Mouse (Mus musculus): ENCODE measurements around the gene Olfr1417. TPM values are rescaled to one million over a fixed set of nuclear protein-coding genes. Genes with fewer than 3 reads are reported as not detected.

The Olfr1417 gene
- polyA plus RNA-seq, 1 experiment = not detected

DNA sequence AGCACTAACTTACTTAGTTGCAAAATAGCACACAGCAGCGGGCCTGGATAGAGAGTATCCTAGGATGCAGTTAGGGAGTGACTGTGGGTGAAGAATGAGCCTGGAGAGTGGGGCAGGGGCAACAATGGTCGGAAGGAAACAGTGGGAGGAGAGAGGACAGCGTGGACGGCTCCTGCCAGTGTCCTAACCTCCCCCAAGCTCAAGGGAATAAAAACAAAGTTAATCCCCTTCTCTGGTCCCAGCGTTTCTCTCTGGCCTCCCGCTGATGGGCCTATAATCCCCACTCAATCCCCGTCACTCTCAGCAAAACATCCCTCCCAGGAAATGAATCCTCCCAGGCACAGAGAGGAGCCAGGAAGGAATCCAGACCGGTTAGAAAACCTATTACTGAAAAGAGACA, 25.4 kb downstream of the Olfr1417 start:
- TF ChIP-seq CTCF (IDR thresholded peaks at IDR 0.05; ENCODE audit: insufficient read depth, low read depth, low read length) (no peak), POLR2A (IDR thresholded peaks at IDR 0.05; ENCODE audit: insufficient read depth, low read depth, low read length) (no peak)
- peaks cover 2% of the 10 kb centered on the region; the same call in 1 of the 2 replicates for H3K4me1 ChIP-seq (ENCODE audit: control insufficient read depth, insufficient read depth, low read length)
- H3K4me3 ChIP-seq (ENCODE audit: insufficient read depth, low read depth, low read length) = no peak overlapping the region
- H3K27ac ChIP-seq (ENCODE audit: insufficient read depth, low read depth, low read length) = no peak overlapping the region
- WGBS = 38% methylated on average over 8 of the region's 8 CpGs

DNA sequence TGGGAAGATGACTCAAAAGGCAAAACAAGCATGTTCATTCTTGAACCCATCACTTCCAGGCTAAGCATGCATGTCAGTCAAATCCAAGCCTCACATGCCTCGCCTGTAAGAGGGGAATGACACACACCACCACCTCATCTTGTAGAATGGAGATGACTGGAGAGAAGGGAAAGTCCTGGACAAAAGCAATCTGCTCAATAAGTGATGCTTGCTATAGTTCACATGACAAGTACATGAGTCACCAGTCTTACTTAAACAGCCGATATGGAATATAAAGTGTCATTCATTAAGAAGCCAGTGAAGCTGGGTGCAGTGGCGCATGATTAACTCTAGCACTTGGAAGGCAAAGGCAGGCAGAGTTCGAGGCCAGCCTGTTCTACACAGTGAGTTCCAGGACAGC, 25.9 kb downstream of the Olfr1417 start:
- Histone ChIP-seq H3K4me1 (ENCODE audit: control insufficient read depth, insufficient read depth, low read length) (peaks cover 2% of the 10 kb centered on the region; the same call in 1 of the 2 replicates), H3K4me3 (ENCODE audit: insufficient read depth, low read depth, low read length) (no peak overlapping the region), H3K27ac (ENCODE audit: insufficient read depth, low read depth, low read length) (no peak overlapping the region)
- 76% methylated on average over 4 of the region's 4 CpGs for WGBS
- TF ChIP-seq POLR2A (IDR thresholded peaks at IDR 0.05; ENCODE audit: insufficient read depth, low read depth, low read length) = no peak
- no peak for TF ChIP-seq CTCF (IDR thresholded peaks at IDR 0.05; ENCODE audit: insufficient read depth, low read depth, low read length)

- Histone ChIP-seq H3K27ac (ENCODE audit: insufficient read depth, low read depth, low read length) (no peak overlapping the region), H3K4me3 (ENCODE audit: insufficient read depth, low read depth, low read length) (no peak overlapping the region), H3K4me1 (ENCODE audit: control insufficient read depth, insufficient read depth, low read length) (peaks cover 2% of the 10 kb centered on the region; the same call in 1 of the 2 replicates)
- WGBS = 48% methylated on average over 5 of the region's 5 CpGs
- TF ChIP-seq CTCF (IDR thresholded peaks at IDR 0.05; ENCODE audit: insufficient read depth, low read depth, low read length) = no peak
- TF ChIP-seq POLR2A (IDR thresholded peaks at IDR 0.05; ENCODE audit: insufficient read depth, low read depth, low read length) = no peak
These were observed 27.2 kb downstream of the Olfr1417 start for GRCm38 (mm10) chr19:11811688-11812365.

GRCm38 (mm10) chr19:11810856-11811255, 28.2 kb downstream of the Olfr1417 start:
- peaks cover 2% of the 10 kb centered on the region; the same call in 1 of the 2 replicates for H3K4me1 ChIP-seq (ENCODE audit: control insufficient read depth, insufficient read depth, low read length)
- no peak for TF ChIP-seq CTCF (IDR thresholded peaks at IDR 0.05; ENCODE audit: insufficient read depth, low read depth, low read length)
- no peak for TF ChIP-seq POLR2A (IDR thresholded peaks at IDR 0.05; ENCODE audit: insufficient read depth, low read depth, low read length)
- WGBS = 69% methylated on average over 1 of the region's 1 CpGs
- no peak overlapping the region for H3K4me3 ChIP-seq (ENCODE audit: insufficient read depth, low read depth, low read length)
- H3K27ac ChIP-seq (ENCODE audit: insufficient read depth, low read depth, low read length) = no peak overlapping the region

DNA sequence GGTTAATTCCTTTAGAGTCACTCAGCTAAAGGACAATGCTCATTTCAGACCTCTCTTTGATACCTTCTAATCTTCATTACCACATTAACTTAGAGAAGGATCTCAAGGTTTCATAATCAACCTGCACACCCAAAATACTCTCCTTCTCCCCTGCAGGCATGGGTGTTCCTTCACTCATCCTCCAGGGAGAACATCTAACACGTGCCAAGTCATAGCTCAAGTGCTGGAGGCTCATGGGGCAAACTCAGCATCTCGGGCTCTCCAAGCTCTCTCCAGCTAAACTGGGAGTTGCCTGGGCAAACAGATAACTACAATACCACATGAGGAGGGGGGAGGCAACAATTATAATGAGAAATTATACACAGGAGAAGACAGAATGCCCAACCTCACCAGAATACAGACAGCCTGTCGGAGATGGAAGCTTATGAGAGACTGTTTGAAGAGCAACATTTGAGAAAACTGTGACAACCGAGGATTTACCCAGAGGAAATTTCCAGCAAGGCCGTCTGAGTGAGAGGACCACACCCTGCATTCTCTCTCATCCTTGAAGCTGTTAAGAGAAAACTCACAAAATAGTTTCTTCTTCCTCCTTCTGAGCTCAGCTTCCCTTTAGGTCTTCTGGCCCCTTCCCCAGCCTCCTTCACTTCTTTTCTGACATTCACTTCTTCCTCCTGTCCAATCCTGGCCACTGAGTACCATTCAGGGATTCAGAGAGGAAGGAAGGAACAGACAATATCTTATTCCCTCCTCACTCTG, 28.8 kb downstream of the Olfr1417 start:
- WGBS = 84% methylated on average over 5 of the region's 5 CpGs
- Histone ChIP-seq H3K4me3 (ENCODE audit: insufficient read depth, low read depth, low read length) (no peak overlapping the region), H3K4me1 (ENCODE audit: control insufficient read depth, insufficient read depth, low read length) (peaks cover 2% of the 10 kb centered on the region; the same call in 1 of the 2 replicates), H3K27ac (ENCODE audit: insufficient read depth, low read depth, low read length) (no peak overlapping the region)
- TF ChIP-seq CTCF (IDR thresholded peaks at IDR 0.05; ENCODE audit: insufficient read depth, low read depth, low read length) = no peak
- TF ChIP-seq POLR2A (IDR thresholded peaks at IDR 0.05; ENCODE audit: insufficient read depth, low read depth, low read length) = no peak

- TF ChIP-seq CTCF (IDR thresholded peaks at IDR 0.05; ENCODE audit: insufficient read depth, low read depth, low read length) (no peak), POLR2A (IDR thresholded peaks at IDR 0.05; ENCODE audit: insufficient read depth, low read depth, low read length) (no peak)
- 39% methylated on average over 2 of the region's 2 CpGs for WGBS
- no peaks in the 10 kb centered on the region for H3K4me1 ChIP-seq (ENCODE audit: control insufficient read depth, insufficient read depth, low read length)
- H3K27ac ChIP-seq (ENCODE audit: insufficient read depth, low read depth, low read length) = no peak overlapping the region
- no peak overlapping the region for H3K4me3 ChIP-seq (ENCODE audit: insufficient read depth, low read depth, low read length)
These were observed 30.6 kb downstream of the Olfr1417 start for GRCm38 (mm10) chr19:11808452-11808851.

GRCm38 (mm10) chr19:11807822-11808221, 31.2 kb downstream of the Olfr1417 start:
- H3K27ac ChIP-seq (ENCODE audit: insufficient read depth, low read depth, low read length) = no peak overlapping the region
- H3K4me1 ChIP-seq (ENCODE audit: control insufficient read depth, insufficient read depth, low read length) = no peaks in the 10 kb centered on the region
- H3K4me3 ChIP-seq (ENCODE audit: insufficient read depth, low read depth, low read length) = no peak overlapping the region
- WGBS = 43% methylated on average over 6 of the region's 6 CpGs
- TF ChIP-seq CTCF (IDR thresholded peaks at IDR 0.05; ENCODE audit: insufficient read depth, low read depth, low read length) = no peak
- no peak for TF ChIP-seq POLR2A (IDR thresholded peaks at IDR 0.05; ENCODE audit: insufficient read depth, low read depth, low read length)

- H3K4me1 ChIP-seq (ENCODE audit: control insufficient read depth, insufficient read depth, low read length) = no peaks in the 10 kb centered on the region
- H3K4me3 ChIP-seq (ENCODE audit: insufficient read depth, low read depth, low read length) = no peak overlapping the region
- WGBS = 70% methylated on average over 2 of the region's 2 CpGs
- TF ChIP-seq CTCF (IDR thresholded peaks at IDR 0.05; ENCODE audit: insufficient read depth, low read depth, low read length) (no peak), POLR2A (IDR thresholded peaks at IDR 0.05; ENCODE audit: insufficient read depth, low read depth, low read length) (no peak)
- H3K27ac ChIP-seq (ENCODE audit: insufficient read depth, low read depth, low read length) = no peak overlapping the region
These were observed 31.8 kb downstream of the Olfr1417 start for GRCm38 (mm10) chr19:11807251-11807650.

DNA sequence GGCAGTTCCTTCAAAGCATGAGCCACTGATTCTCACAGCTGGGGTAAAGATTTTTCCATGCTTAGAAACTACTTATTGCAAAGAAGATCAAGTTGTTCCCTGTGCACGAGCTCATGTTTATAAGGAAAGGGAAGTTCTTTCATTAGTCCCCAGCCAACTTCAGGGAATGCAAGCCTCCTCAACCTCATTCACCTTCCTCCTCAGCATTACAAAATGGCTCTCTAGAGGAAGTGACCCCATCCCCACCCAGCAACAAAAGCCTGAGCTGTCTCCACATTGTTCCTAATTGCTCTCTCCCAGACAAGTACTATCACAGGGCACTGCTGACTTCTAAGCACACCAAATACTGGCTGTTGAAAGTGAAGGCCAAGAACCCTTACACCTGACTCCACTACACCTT, 34.6 kb downstream of the Olfr1417 start:
- no peak for TF ChIP-seq POLR2A (IDR thresholded peaks at IDR 0.05; ENCODE audit: insufficient read depth, low read depth, low read length)
- TF ChIP-seq CTCF (IDR thresholded peaks at IDR 0.05; ENCODE audit: insufficient read depth, low read depth, low read length) = no peak
- Histone ChIP-seq H3K4me1 (ENCODE audit: control insufficient read depth, insufficient read depth, low read length) (no peaks in the 10 kb centered on the region), H3K4me3 (ENCODE audit: insufficient read depth, low read depth, low read length) (no peak overlapping the region), H3K27ac (ENCODE audit: insufficient read depth, low read depth, low read length) (0 out of 2 replicates have a peak overlapping the region, but pooled peaks have one; percentile 21)
- WGBS = 59% methylated on average over 1 of the region's 1 CpGs
